Mouse (Mus musculus) MEL (cell line): ENCODE results near the gene Ptk7.

Experiments
- MAFK ChIP-seq: IDR thresholded peaks from 2 replicates; pipeline ENCODE4 v1.6.1; 2011; ENCODE audit warnings: low read depth, mild to moderate bottlenecking, low read length, improper control_type of control experiment, borderline replicate concordance
- POLR2A ChIP-seq, 2 experiments: IDR thresholded peaks; 2 replicates each; pipeline ENCODE4 v1.6.1; 2011 to 2012; ENCODE audit warnings: low read length in 2 of 2, mild to moderate bottlenecking in 2 of 2, control low read depth in 1 of 2, improper control_type of control experiment in 1 of 2, low read depth in 1 of 2, moderate library complexity in 1 of 2; ENCODE audit not compliant: control insufficient read depth in 1 of 2, insufficient read depth in 1 of 2, poor library complexity in 1 of 2
- POLR2AphosphoS2 ChIP-seq: IDR thresholded peaks from 2 replicates; pipeline ENCODE4 v1.6.1; 2011; ENCODE audit warnings: low read length, improper control_type of control experiment

DNA sequence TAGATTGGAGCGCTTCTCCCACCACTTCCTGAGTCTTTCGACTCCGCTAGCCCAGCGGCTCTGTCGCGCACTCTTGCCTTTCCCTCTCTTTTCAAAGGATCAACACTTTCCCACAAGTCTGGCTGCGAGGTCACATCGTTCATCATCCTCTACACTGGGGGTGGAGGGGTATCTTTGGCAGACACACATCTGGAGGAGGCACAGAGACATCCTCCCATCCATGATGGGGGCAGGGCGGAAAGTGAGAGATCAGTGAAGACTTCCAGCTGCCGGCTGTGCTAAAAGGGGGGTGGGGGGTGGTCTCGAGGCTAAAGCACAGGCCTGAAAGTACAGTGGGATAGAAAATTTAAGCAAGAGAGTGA is 72.7 kb downstream of the Ptk7 start:
- TF ChIP-seq POLR2AphosphoS2 (no peak), MAFK (no peak), POLR2A (IDR thresholded peaks at IDR 0.05; ENCODE audit: control insufficient read depth in 1 of 2, insufficient read depth in 1 of 2, low read depth in 1 of 2, low read length in 2 of 2, poor library complexity in 1 of 2) (no peak)
